Mouse (Mus musculus) heart, embryonic 13.5 days (tissue): ENCODE measurements around the gene Ints6. TPM values are rescaled to one million over a fixed set of nuclear protein-coding genes. Genes with fewer than 3 reads are reported as not detected.
"Not testable (repeated sequence)": the region's sequence is repeated elsewhere in the genome, so short reads cannot be mapped to it uniquely, and the experiment has no call there.

Source experiments
- ATAC-seq: fragments of 200-750 bp; cut with Nextera tagmentation; 2 replicates; pipeline ENCODE4 v1.8.0; 2017; ENCODE audit warnings: moderate TSS enrichment; ENCODE audit not compliant: insufficient number of reproducible peaks, low FRiP score, low TSS enrichment; ENCODE audit errors: extremely low read depth
- H3K27ac ChIP-seq: fragments of 300-500 bp; sonication (generic); replicated peaks from 2 replicates; pipeline ENCODE4 v1.5.1; 2015; ENCODE audit warnings: moderate library complexity, mild to moderate bottlenecking, inconsistent platforms
- H3K27me3 ChIP-seq: fragments of 300-500 bp; sonication (generic); replicated peaks from 2 replicates; pipeline ENCODE4 v1.6.1; 2015; ENCODE audit warnings: mild to moderate bottlenecking, inconsistent platforms
- H3K36me3 ChIP-seq: fragments of 300-500 bp; sonication (generic); 2 replicates; pipeline ENCODE4 v1.6.1; 2015; ENCODE audit warnings: mild to moderate bottlenecking, inconsistent platforms
- H3K4me1 ChIP-seq: fragments of 300-500 bp; sonication (generic); 2 replicates; pipeline ENCODE4 v1.6.1; 2015; ENCODE audit warnings: inconsistent platforms
- H3K4me2 ChIP-seq: fragments of 300-500 bp; sonication (generic); 2 replicates; pipeline ENCODE4 v1.6.1; 2015; ENCODE audit warnings: inconsistent platforms, mild to moderate bottlenecking, moderate library complexity
- H3K4me3 ChIP-seq: fragments of 300-500 bp; sonication (generic); 2 replicates; pipeline ENCODE4 v1.5.1; 2015; ENCODE audit warnings: moderate library complexity, mild to moderate bottlenecking, inconsistent platforms
- H3K9ac ChIP-seq: fragments of 300-500 bp; sonication (generic); 2 replicates; pipeline ENCODE4 v1.6.1; 2015; ENCODE audit warnings: inconsistent platforms, mild to moderate bottlenecking, moderate library complexity
- H3K9me3 ChIP-seq: fragments of 300-500 bp; sonication (generic); 2 replicates; pipeline ENCODE4 v1.6.1; 2016; ENCODE audit warnings: inconsistent platforms
- WGBS: fragments of 180-500 bp; shearing (Covaris S2); methylation state at CpG from one replicate; pipeline ENCODE4 v1.1.7; 2015; ENCODE audit warnings: mixed read lengths; 5-methylcytosine and 5-hydroxymethylcytosine counted together
- polyA plus RNA-seq: library from polyadenylated mRNA; unstranded; fragments of >200 nt; fragmentation: Nextera tagmentation; extraction: Ambion mirVana; gene quantifications from 2 replicates; pipeline ENCODE4 v1.2.1, GENCODE M21; 2015

Ints6 gene
- polyA plus RNA-seq, 1 experiment from 2014 or later, result 13.6 TPM

DNA sequence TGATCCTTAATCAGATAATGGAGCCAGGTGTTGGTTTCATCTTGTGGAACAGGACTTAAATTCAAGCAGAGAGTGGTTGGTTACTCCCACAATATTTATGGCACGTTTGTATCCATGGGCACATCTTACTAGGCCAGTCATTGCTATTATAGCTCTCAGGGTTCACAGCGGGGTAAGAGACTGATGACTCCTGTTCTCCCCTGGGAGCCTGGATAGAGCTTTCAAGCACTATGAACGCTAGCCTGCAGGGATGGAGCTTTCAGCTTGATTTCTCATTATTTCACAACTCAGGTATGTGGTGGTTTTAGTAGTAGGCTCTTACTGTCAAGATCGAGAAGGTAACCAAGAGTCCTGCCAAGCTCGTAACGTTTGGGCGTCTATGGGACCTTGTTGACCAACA lies 105.0 kb downstream of the Ints6 start:
- Histone ChIP-seq H3K27me3 (no peaks in the 10 kb centered on the region), H3K36me3 (no peaks in the 10 kb centered on the region), H3K9me3 (no peaks in the 10 kb centered on the region), H3K4me2 (no peak overlapping the region), H3K4me1 (no peaks in the 10 kb centered on the region), H3K27ac (no peak overlapping the region), H3K4me3 (no peak overlapping the region), H3K9ac (no peak overlapping the region)
- WGBS, result 79% methylated on average over 7 of the region's 7 CpGs
- no peak for ATAC-seq

GRCm38 (mm10) chr14:62651771-62652170 lies 109.2 kb downstream of the Ints6 start:
- no peaks in the 10 kb centered on the region for H3K36me3 ChIP-seq
- H3K4me1 ChIP-seq, result no peaks in the 10 kb centered on the region
- WGBS, result 87% methylated on average over 3 of the region's 3 CpGs
- ATAC-seq, result no peak
- no peak overlapping the region for H3K4me2 ChIP-seq
- no peaks in the 10 kb centered on the region for H3K9me3 ChIP-seq
- no peak overlapping the region for H3K27ac ChIP-seq
- no peak overlapping the region for H3K4me3 ChIP-seq
- H3K27me3 ChIP-seq, result no peaks in the 10 kb centered on the region
- H3K9ac ChIP-seq, result no peak overlapping the region

DNA sequence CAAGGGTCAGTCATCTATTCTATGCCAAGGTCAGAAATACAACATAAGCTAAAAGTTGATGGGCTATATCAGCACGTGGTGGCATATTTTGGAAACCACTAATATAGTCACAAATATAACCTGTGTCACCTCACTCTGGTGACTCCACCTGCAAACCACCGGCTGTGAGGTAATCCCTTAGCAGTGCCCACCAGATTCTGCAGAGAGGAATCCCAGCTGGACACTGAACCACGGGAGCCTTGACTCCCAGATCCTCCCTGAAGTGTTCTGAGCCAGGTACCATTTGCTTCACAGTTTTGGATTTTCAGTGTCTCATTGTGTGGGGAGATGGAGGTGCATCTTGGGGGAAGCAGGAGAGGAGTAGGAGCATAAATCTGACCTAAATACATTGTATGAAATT lies 110.6 kb downstream of the Ints6 start:
- WGBS, result 53% methylated on average over 3 of the region's 3 CpGs
- no peaks in the 10 kb centered on the region for H3K27me3 ChIP-seq
- no peaks in the 10 kb centered on the region for H3K36me3 ChIP-seq
- H3K4me1 ChIP-seq, result no peaks in the 10 kb centered on the region
- no peak overlapping the region for H3K9ac ChIP-seq
- H3K4me2 ChIP-seq, result no peak overlapping the region
- no peak overlapping the region for H3K27ac ChIP-seq
- H3K9me3 ChIP-seq, result no peaks in the 10 kb centered on the region
- H3K4me3 ChIP-seq, result no peak overlapping the region
- ATAC-seq, result no peak

- H3K36me3 ChIP-seq, result no peaks in the 10 kb centered on the region
- no peaks in the 10 kb centered on the region for H3K27me3 ChIP-seq
- H3K4me1 ChIP-seq, result no peaks in the 10 kb centered on the region
- no peak overlapping the region for H3K27ac ChIP-seq
- no peak overlapping the region for H3K9ac ChIP-seq
- no peak overlapping the region for H3K4me3 ChIP-seq
- WGBS, result 76% methylated on average over 6 of the region's 6 CpGs
- H3K4me2 ChIP-seq, result no peak overlapping the region
- ATAC-seq, result no peak
- no peaks in the 10 kb centered on the region for H3K9me3 ChIP-seq
These were observed 112.6 kb downstream of the Ints6 start for GRCm38 (mm10) chr14:62648405-62648804.

- not testable (repeated sequence) for H3K4me1 ChIP-seq, H3K27me3 ChIP-seq, H3K27ac ChIP-seq, H3K36me3 ChIP-seq, H3K4me3 ChIP-seq, H3K9me3 ChIP-seq, H3K9ac ChIP-seq, ATAC-seq, H3K4me2 ChIP-seq
- 73% methylated on average over 6 of the region's 7 CpGs for WGBS
These were observed 118.6 kb downstream of the Ints6 start for GRCm38 (mm10) chr14:62642368-62642767.

DNA sequence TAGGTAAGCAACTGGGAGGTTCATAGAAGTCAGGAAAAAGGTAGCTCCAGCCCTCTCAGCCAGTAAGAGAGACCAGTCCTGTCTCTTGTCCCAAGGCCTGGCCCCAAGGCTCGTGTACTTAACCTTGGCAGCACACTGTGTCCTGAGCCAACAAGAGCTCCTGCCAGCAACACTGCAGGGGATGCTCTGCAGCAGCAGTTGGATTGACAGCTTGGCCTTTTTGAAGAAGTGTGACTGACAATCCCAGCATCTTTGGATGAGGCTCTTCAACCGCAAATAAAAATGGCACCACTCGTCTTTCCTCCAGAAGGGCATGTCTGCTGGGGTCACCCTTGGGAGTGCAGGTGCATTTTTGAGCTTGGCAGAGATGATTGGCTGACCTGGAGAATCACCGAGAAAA lies 120.6 kb downstream of the Ints6 start:
- Histone ChIP-seq H3K4me3 (no peak overlapping the region), H3K36me3 (no peaks in the 10 kb centered on the region), H3K4me2 (no peak overlapping the region), H3K4me1 (no peaks in the 10 kb centered on the region), H3K27ac (no peak overlapping the region), H3K9me3 (no peaks in the 10 kb centered on the region), H3K27me3 (no peaks in the 10 kb centered on the region), H3K9ac (no peak overlapping the region)
- ATAC-seq, result no peak
- WGBS, result 48% methylated on average over 4 of the region's 4 CpGs

- Histone ChIP-seq H3K4me3 (no peak overlapping the region), H3K27ac (no peak overlapping the region), H3K27me3 (no peaks in the 10 kb centered on the region), H3K9ac (no peak overlapping the region), H3K9me3 (no peaks in the 10 kb centered on the region), H3K4me2 (no peak overlapping the region), H3K4me1 (no peaks in the 10 kb centered on the region), H3K36me3 (no peaks in the 10 kb centered on the region)
- WGBS, result 79% methylated on average over 5 of the region's 5 CpGs
- no peak for ATAC-seq
These were observed 121.4 kb downstream of the Ints6 start for GRCm38 (mm10) chr14:62639551-62639950.

- 55% methylated on average over 6 of the region's 6 CpGs for WGBS
- Histone ChIP-seq H3K9ac (no peak overlapping the region), H3K4me1 (no peaks in the 10 kb centered on the region), H3K36me3 (no peaks in the 10 kb centered on the region), H3K27me3 (no peaks in the 10 kb centered on the region), H3K4me2 (no peak overlapping the region), H3K27ac (no peak overlapping the region), H3K9me3 (no peaks in the 10 kb centered on the region), H3K4me3 (no peak overlapping the region)
- ATAC-seq, result no peak
These were observed 121.9 kb downstream of the Ints6 start for GRCm38 (mm10) chr14:62639111-62639510.

DNA sequence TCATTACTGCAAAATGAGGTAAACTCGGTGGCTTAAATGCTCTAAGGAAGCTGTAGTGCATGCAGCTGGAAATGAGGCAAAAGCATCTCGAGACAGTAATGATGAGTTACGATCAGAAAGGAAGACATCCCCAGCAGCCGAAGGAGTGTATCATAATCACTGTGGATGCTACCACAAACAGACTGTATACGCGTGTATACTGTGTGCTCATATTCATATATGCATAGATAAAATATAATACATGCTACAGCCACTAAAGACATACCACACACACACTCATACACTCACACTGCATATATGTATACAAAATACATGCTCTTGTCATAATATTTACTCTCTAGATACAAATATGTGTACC lies 122.6 kb downstream of the Ints6 start:
- H3K9me3 ChIP-seq, result no peaks in the 10 kb centered on the region
- H3K4me1 ChIP-seq, result no peaks in the 10 kb centered on the region
- H3K4me2 ChIP-seq, result no peak overlapping the region
- WGBS, result 61% methylated on average over 6 of the region's 6 CpGs
- no peak for ATAC-seq
- no peak overlapping the region for H3K4me3 ChIP-seq
- H3K36me3 ChIP-seq, result no peaks in the 10 kb centered on the region
- H3K27me3 ChIP-seq, result no peaks in the 10 kb centered on the region
- no peak overlapping the region for H3K9ac ChIP-seq
- no peak overlapping the region for H3K27ac ChIP-seq

DNA sequence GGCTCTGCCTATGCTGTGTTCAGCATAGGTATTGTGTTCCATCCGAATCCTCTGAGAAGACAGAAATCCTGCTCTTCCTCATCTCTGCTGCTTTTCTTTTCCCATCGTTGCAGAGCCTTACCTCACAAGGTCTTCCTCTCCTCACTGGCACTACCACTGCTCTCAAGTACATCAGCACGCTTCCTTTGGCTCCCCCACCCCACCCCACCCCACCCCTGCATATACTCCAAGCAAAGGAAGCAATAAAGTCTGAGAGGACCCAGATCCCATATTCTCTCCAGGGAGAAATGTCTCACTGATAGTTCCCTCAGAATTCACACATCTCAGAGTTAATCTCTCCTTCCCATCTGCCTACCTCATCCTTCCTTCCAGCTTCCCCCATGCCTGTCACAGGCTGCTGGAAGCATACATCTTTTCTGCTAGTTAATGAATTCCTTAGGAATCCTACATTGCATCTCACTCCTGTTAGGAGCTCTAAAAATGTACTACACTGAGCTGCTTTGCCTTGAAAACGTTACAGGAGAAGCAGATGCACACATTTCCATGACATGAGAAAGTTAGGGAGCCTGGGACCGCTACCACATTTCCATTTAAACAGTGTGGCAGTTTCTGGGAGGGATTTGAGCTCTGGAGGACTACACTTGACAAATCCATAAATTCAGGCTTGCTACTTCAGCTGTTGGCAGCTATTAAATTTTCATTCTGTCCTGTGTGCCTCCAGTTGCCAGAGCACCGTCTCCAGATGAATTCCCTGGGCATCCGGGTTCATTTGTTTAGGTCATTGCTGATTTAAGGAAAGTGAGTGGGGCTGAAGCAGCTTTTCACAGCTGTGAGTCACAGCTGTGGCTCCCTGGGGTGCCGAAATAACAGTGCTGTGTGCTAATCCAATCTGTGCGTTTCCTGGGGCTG lies 123.3 kb downstream of the Ints6 start:
- no peak overlapping the region for H3K4me2 ChIP-seq
- no peak overlapping the region for H3K9ac ChIP-seq
- no peaks in the 10 kb centered on the region for H3K36me3 ChIP-seq
- H3K27me3 ChIP-seq, result no peaks in the 10 kb centered on the region
- no peak overlapping the region for H3K4me3 ChIP-seq
- no peaks in the 10 kb centered on the region for H3K9me3 ChIP-seq
- no peaks in the 10 kb centered on the region for H3K4me1 ChIP-seq
- no peak overlapping the region for H3K27ac ChIP-seq
- ATAC-seq, result no peak
- 20% methylated on average over 9 of the region's 9 CpGs for WGBS

GRCm38 (mm10) chr14:62627951-62628350 lies 133.0 kb downstream of the Ints6 start:
- H3K27ac ChIP-seq, result no peak overlapping the region
- WGBS, result 83% methylated on average over 5 of the region's 5 CpGs
- H3K4me2 ChIP-seq, result no peak overlapping the region
- ATAC-seq, result no peak
- no peaks in the 10 kb centered on the region for H3K36me3 ChIP-seq
- no peaks in the 10 kb centered on the region for H3K27me3 ChIP-seq
- H3K9me3 ChIP-seq, result no peaks in the 10 kb centered on the region
- no peak overlapping the region for H3K4me3 ChIP-seq
- H3K9ac ChIP-seq, result no peak overlapping the region
- no peaks in the 10 kb centered on the region for H3K4me1 ChIP-seq
